Mouse (Mus musculus) embryonic facial prominence, embryonic 12.5 days (tissue): ENCODE measurements around the gene Wfikkn2. TPM values are rescaled to one million over a fixed set of nuclear protein-coding genes. Genes with fewer than 3 reads are reported as not detected.
A peak's percentile ranks its signal among the peaks of the same experiment; 100 is the strongest.

ENCODE experiments used
- ATAC-seq: fragments of 200-750 bp; cut with Nextera tagmentation; 2 replicates; pipeline ENCODE4 v1.8.0; 2017; ENCODE audit not compliant: insufficient number of reproducible peaks, insufficient read depth, low FRiP score, low TSS enrichment
- H3K27ac ChIP-seq: fragments of 300-500 bp; sonication (generic); 2 replicates; pipeline ENCODE4 v1.5.1; 2016; ENCODE audit warnings: mild to moderate bottlenecking
- H3K27me3 ChIP-seq: fragments of 300-500 bp; sonication (generic); 2 replicates; pipeline ENCODE4 v1.6.1; 2016; ENCODE audit warnings: mild to moderate bottlenecking, moderate library complexity
- H3K36me3 ChIP-seq: fragments of 300-500 bp; sonication (generic); 2 replicates; pipeline ENCODE4 v1.6.1; 2016; ENCODE audit warnings: mild to moderate bottlenecking
- H3K4me1 ChIP-seq: fragments of 300-500 bp; sonication (generic); 2 replicates; pipeline ENCODE4 v1.6.1; 2016
- H3K4me2 ChIP-seq: fragments of 300-500 bp; sonication (generic); replicated peaks from 2 replicates; pipeline ENCODE4 v1.6.1; 2016; ENCODE audit warnings: mild to moderate bottlenecking, moderate library complexity
- H3K4me3 ChIP-seq: fragments of 300-500 bp; sonication (generic); 2 replicates; pipeline ENCODE4 v1.5.1; 2016; ENCODE audit warnings: mild to moderate bottlenecking
- H3K9ac ChIP-seq: fragments of 300-500 bp; sonication (generic); 2 replicates; pipeline ENCODE4 v1.6.1; 2016; ENCODE audit warnings: mild to moderate bottlenecking, moderate library complexity
- H3K9me3 ChIP-seq: fragments of 300-500 bp; sonication (generic); 2 replicates; pipeline ENCODE4 v1.6.1; 2016; ENCODE audit warnings: mild to moderate bottlenecking, moderate library complexity
- WGBS: fragments of 180-500 bp; shearing (Covaris S2); methylation state at CpG from one replicate; pipeline ENCODE4 v1.1.7; 2016; 5-methylcytosine and 5-hydroxymethylcytosine counted together
- polyA plus RNA-seq: library from polyadenylated mRNA; unstranded; fragments of >200 nt; fragmentation: Nextera tagmentation; extraction: Ambion mirVana; gene quantifications from 2 replicates; pipeline ENCODE4 v1.2.1, GENCODE M21; 2016

Gene Wfikkn2
- polyA plus RNA-seq = 11.8 and 13.9 TPM in 2 replicates

- H3K36me3 ChIP-seq = no peaks in the 10 kb centered on the region
- WGBS = 21% methylated on average over 17 of the region's 17 CpGs
- H3K4me1 ChIP-seq = peaks cover 64% of the 10 kb centered on the region
- peak within 1 kb of the TSS; percentile 35 for H3K4me2 ChIP-seq
- peak; percentile 89 for ATAC-seq
- peak within 1 kb of the TSS; percentile 97 for H3K27ac ChIP-seq
- H3K27me3 ChIP-seq = no peaks in the 10 kb centered on the region
- H3K9ac ChIP-seq = no peak within 1 kb of the TSS; the same call in 1 of the 2 replicates
- no peaks in the 10 kb centered on the region for H3K9me3 ChIP-seq
- no peak within 1 kb of the TSS; the same call in 1 of the 2 replicates for H3K4me3 ChIP-seq
These were observed at the start of gene Wfikkn2 for GRCm38 (mm10) chr11:94245955-94246788. Wfikkn2 (minus strand) TSS chr11:94246005.

- 87% methylated on average over 9 of the region's 9 CpGs for WGBS
- no peak overlapping the region for H3K4me3 ChIP-seq
- no peaks in the 10 kb centered on the region for H3K27me3 ChIP-seq
- H3K4me1 ChIP-seq = no peaks in the 10 kb centered on the region
- no peak overlapping the region for H3K4me2 ChIP-seq
- no peak for ATAC-seq
- no peaks in the 10 kb centered on the region for H3K9me3 ChIP-seq
- no peak overlapping the region for H3K27ac ChIP-seq
- H3K9ac ChIP-seq = no peak overlapping the region
- H3K36me3 ChIP-seq = peaks cover 84% of the 10 kb centered on the region
These were observed 49.4 kb upstream of the Wfikkn2 start for GRCm38 (mm10) chr11:94294996-94295845.

GRCm38 (mm10) chr11:94290062-94290740 is 44.4 kb upstream of the Wfikkn2 start:
- H3K9me3 ChIP-seq = no peaks in the 10 kb centered on the region
- no peaks in the 10 kb centered on the region for H3K27me3 ChIP-seq
- no peaks in the 10 kb centered on the region for H3K4me1 ChIP-seq
- no peak overlapping the region for H3K4me2 ChIP-seq
- no peak overlapping the region for H3K27ac ChIP-seq
- no peak overlapping the region for H3K4me3 ChIP-seq
- peaks cover 76% of the 10 kb centered on the region for H3K36me3 ChIP-seq
- WGBS = 93% methylated on average over 10 of the region's 10 CpGs
- ATAC-seq = no peak
- H3K9ac ChIP-seq = no peak overlapping the region

GRCm38 (mm10) chr11:94287105-94287504 is 41.3 kb upstream of the Wfikkn2 start:
- no peaks in the 10 kb centered on the region for H3K27me3 ChIP-seq
- no peaks in the 10 kb centered on the region for H3K4me1 ChIP-seq
- no peaks in the 10 kb centered on the region for H3K9me3 ChIP-seq
- no peak for ATAC-seq
- H3K4me3 ChIP-seq = no peak overlapping the region
- H3K9ac ChIP-seq = no peak overlapping the region
- H3K27ac ChIP-seq = no peak overlapping the region
- no peak overlapping the region for H3K4me2 ChIP-seq
- H3K36me3 ChIP-seq = peaks cover 67% of the 10 kb centered on the region
- WGBS = 94% methylated on average over 5 of the region's 5 CpGs

GRCm38 (mm10) chr11:94285886-94286574 is 40.2 kb upstream of the Wfikkn2 start:
- Histone ChIP-seq H3K4me3 (no peak overlapping the region), H3K4me1 (no peaks in the 10 kb centered on the region), H3K27ac (no peak overlapping the region), H3K9me3 (no peaks in the 10 kb centered on the region), H3K36me3 (peaks cover 59% of the 10 kb centered on the region), H3K9ac (no peak overlapping the region), H3K27me3 (no peaks in the 10 kb centered on the region), H3K4me2 (no peak overlapping the region)
- 92% methylated on average over 11 of the region's 11 CpGs for WGBS
- no peak for ATAC-seq

- 94% methylated on average over 6 of the region's 6 CpGs for WGBS
- Histone ChIP-seq H3K4me1 (no peaks in the 10 kb centered on the region), H3K27me3 (no peaks in the 10 kb centered on the region), H3K27ac (no peak overlapping the region), H3K9ac (no peak overlapping the region), H3K36me3 (peaks cover 35% of the 10 kb centered on the region), H3K4me3 (no peak overlapping the region), H3K9me3 (no peaks in the 10 kb centered on the region), H3K4me2 (no peak overlapping the region)
- no peak for ATAC-seq
These were observed 37.8 kb upstream of the Wfikkn2 start for GRCm38 (mm10) chr11:94283536-94284099.

GRCm38 (mm10) chr11:94282291-94282690 is 36.5 kb upstream of the Wfikkn2 start:
- Histone ChIP-seq H3K4me3 (no peak overlapping the region), H3K9ac (no peak overlapping the region), H3K36me3 (peaks cover 25% of the 10 kb centered on the region), H3K4me2 (no peak overlapping the region), H3K9me3 (no peaks in the 10 kb centered on the region), H3K27ac (no peak overlapping the region), H3K27me3 (no peaks in the 10 kb centered on the region), H3K4me1 (no peaks in the 10 kb centered on the region)
- WGBS = 68% methylated on average over 5 of the region's 5 CpGs
- no peak for ATAC-seq

- H3K27ac ChIP-seq = no peak within 1 kb of the TSS
- WGBS = 84% methylated on average over 11 of the region's 11 CpGs
- H3K9me3 ChIP-seq = no peaks in the 10 kb centered on the region
- no peak for ATAC-seq
- no peak within 1 kb of the TSS for H3K9ac ChIP-seq
- H3K36me3 ChIP-seq = peaks cover 19% of the 10 kb centered on the region
- no peak within 1 kb of the TSS for H3K4me2 ChIP-seq
- 0 out of 2 replicates have a peak, but pooled peaks cover 3% of the 10 kb centered on the region for H3K4me1 ChIP-seq
- no peaks in the 10 kb centered on the region for H3K27me3 ChIP-seq
- H3K4me3 ChIP-seq = no peak within 1 kb of the TSS
These were observed 35.7 kb upstream of the Wfikkn2 start, which contains the start of gene Gm21885 for GRCm38 (mm10) chr11:94281199-94282181. Gm21885 (plus strand) TSS chr11:94281873.

GRCm38 (mm10) chr11:94276869-94277337 is 31.1 kb upstream of the Wfikkn2 start:
- 8% methylated on average over 20 of the region's 20 CpGs for WGBS
- Histone ChIP-seq H3K36me3 (no peaks in the 10 kb centered on the region), H3K27ac (no peak overlapping the region), H3K4me2 (peak overlapping the region; percentile 45), H3K27me3 (no peaks in the 10 kb centered on the region), H3K9ac (0 out of 2 replicates have a peak overlapping the region, but pooled peaks have one; percentile 0), H3K4me1 (peaks cover 8% of the 10 kb centered on the region; the same call in 1 of the 2 replicates), H3K9me3 (no peaks in the 10 kb centered on the region), H3K4me3 (peak overlapping the region; percentile 17; the same call in 1 of the 2 replicates)
- ATAC-seq = peak; percentile 16

- no peak for ATAC-seq
- H3K4me3 ChIP-seq = no peak overlapping the region
These were observed 29.9 kb upstream of the Wfikkn2 start for GRCm38 (mm10) chr11:94275686-94276085.

More at GRCm38 (mm10) chr11:94275686-94276085, 29.9 kb upstream of the Wfikkn2 start:
- 96% methylated on average over 2 of the region's 2 CpGs for WGBS
- H3K4me1 ChIP-seq = peaks cover 8% of the 10 kb centered on the region; the same call in 1 of the 2 replicates
- H3K9me3 ChIP-seq = no peaks in the 10 kb centered on the region
- H3K9ac ChIP-seq = no peak overlapping the region
- no peaks in the 10 kb centered on the region for H3K27me3 ChIP-seq
- H3K4me2 ChIP-seq = no peak overlapping the region
- H3K27ac ChIP-seq = no peak overlapping the region
- no peaks in the 10 kb centered on the region for H3K36me3 ChIP-seq
